Mouse (Mus musculus): ENCODE data around the gene 6330409D20Rik. TPM values are rescaled to one million over a fixed set of nuclear protein-coding genes. Genes with fewer than 3 reads are reported as not detected.

The 6330409D20Rik gene
- total RNA-seq, 1 experiment, result not detected

DNA sequence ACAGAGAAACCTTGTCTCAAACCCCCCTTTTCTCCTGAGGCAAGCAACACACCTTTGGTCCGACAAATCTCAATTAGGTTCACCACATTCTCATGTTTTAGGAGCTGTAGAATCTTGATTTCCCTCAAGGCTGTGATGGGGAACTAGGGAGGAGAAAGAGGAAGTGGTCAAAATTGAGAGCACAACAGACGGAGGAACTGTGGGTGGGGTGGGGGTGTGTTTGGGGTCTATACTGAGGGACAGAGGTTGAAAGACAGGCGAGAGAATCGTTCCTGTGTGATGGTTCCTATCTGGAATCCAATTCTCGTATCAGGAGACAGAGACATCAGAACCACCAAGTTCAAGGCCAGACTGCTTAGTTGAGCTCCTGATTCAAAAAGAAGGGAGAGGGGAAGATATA lies 30.4 kb downstream of the 6330409D20Rik start:
- TF ChIP-seq HCFC1 (IDR thresholded peaks at IDR 0.05; ENCODE audit: borderline replicate concordance, insufficient read depth, low read length) (no peak), MAFK (IDR thresholded peaks at IDR 0.05; ENCODE audit: insufficient read depth, low read depth, low read length) (no peak), ZNF384 (IDR thresholded peaks at IDR 0.05; ENCODE audit: low read depth, low read length) (no peak), ZC3H11A (IDR thresholded peaks at IDR 0.05; ENCODE audit: borderline replicate concordance, low read depth, low read length) (no peak), CHD2 (IDR thresholded peaks at IDR 0.05; ENCODE audit: low read depth, low read length) (no peak)
- Histone ChIP-seq H3K9me3 (ENCODE audit: control insufficient read depth, insufficient read depth, low read depth, low read length) (no peaks in the 10 kb centered on the region), H3K36me3 (ENCODE audit: control insufficient read depth, insufficient read depth, low read length, poor library complexity, severe bottlenecking) (peaks cover 49% of the 10 kb centered on the region), H3K9ac (ENCODE audit: insufficient read depth, low read depth, low read length, poor library complexity, severe bottlenecking) (no peak overlapping the region), H3K27ac (ENCODE audit: insufficient read depth, low read depth, low read length, poor library complexity, severe bottlenecking) (no peak overlapping the region), H3K4me1 (ENCODE audit: control insufficient read depth in 2 of 2, insufficient read depth in 2 of 2, low read length in 2 of 2, poor library complexity in 1 of 2) (peaks cover 5 to 19% of the 10 kb centered on the region in 2 experiments; a peak in 3 of 4 replicates), H3K4me3 (ENCODE audit: insufficient read depth in 1 of 2, low read depth in 1 of 2, low read length in 2 of 2, poor library complexity in 1 of 2, severe bottlenecking in 1 of 2) (no peak overlapping the region)
- no peak for DNase-seq (ENCODE audit: low read depth, low spot score)
- in situ Hi-C loops (cut with MboI; ENCODE audit: low sequenced_read_pairs in 2 of 2, unreplicated experiment in 2 of 2), result no loop called here

GRCm38 (mm10) chr2:32709521-32710137 lies 31.2 kb downstream of the 6330409D20Rik start:
- Histone ChIP-seq H3K27ac (ENCODE audit: insufficient read depth, low read depth, low read length, poor library complexity, severe bottlenecking) (no peak overlapping the region), H3K36me3 (ENCODE audit: control insufficient read depth, insufficient read depth, low read length, poor library complexity, severe bottlenecking) (peaks cover 56% of the 10 kb centered on the region), H3K9me3 (ENCODE audit: control insufficient read depth, insufficient read depth, low read depth, low read length) (no peaks in the 10 kb centered on the region), H3K9ac (ENCODE audit: insufficient read depth, low read depth, low read length, poor library complexity, severe bottlenecking) (no peak overlapping the region), H3K4me3 (ENCODE audit: insufficient read depth in 1 of 2, low read depth in 1 of 2, low read length in 2 of 2, poor library complexity in 1 of 2, severe bottlenecking in 1 of 2) (no peak overlapping the region), H3K4me1 (ENCODE audit: control insufficient read depth in 2 of 2, insufficient read depth in 2 of 2, low read length in 2 of 2, poor library complexity in 1 of 2) (peaks cover 5 to 15% of the 10 kb centered on the region in 2 experiments; a peak in 3 of 4 replicates)
- in situ Hi-C loops (cut with MboI; ENCODE audit: low sequenced_read_pairs in 2 of 2, unreplicated experiment in 2 of 2), result no loop called here
- DNase-seq (ENCODE audit: low read depth, low spot score), result no peak
- TF ChIP-seq ZC3H11A (IDR thresholded peaks at IDR 0.05; ENCODE audit: borderline replicate concordance, low read depth, low read length) (no peak), ZNF384 (IDR thresholded peaks at IDR 0.05; ENCODE audit: low read depth, low read length) (no peak), CHD2 (IDR thresholded peaks at IDR 0.05; ENCODE audit: low read depth, low read length) (no peak), HCFC1 (IDR thresholded peaks at IDR 0.05; ENCODE audit: borderline replicate concordance, insufficient read depth, low read length) (no peak), MAFK (IDR thresholded peaks at IDR 0.05; ENCODE audit: insufficient read depth, low read depth, low read length) (no peak)

- no peak for TF ChIP-seq ZC3H11A (IDR thresholded peaks at IDR 0.05; ENCODE audit: borderline replicate concordance, low read depth, low read length)
- TF ChIP-seq ZNF384 (IDR thresholded peaks at IDR 0.05; ENCODE audit: low read depth, low read length), result peak; percentile 77
- TF ChIP-seq CHD2 (IDR thresholded peaks at IDR 0.05; ENCODE audit: low read depth, low read length), result no peak
- no peak for TF ChIP-seq MAFK (IDR thresholded peaks at IDR 0.05; ENCODE audit: insufficient read depth, low read depth, low read length)
- 0 out of 2 replicates have a peak, but pooled peaks have one; percentile 54 for TF ChIP-seq HCFC1 (IDR thresholded peaks at IDR 0.05; ENCODE audit: borderline replicate concordance, insufficient read depth, low read length)
- Histone ChIP-seq H3K4me1 (ENCODE audit: control insufficient read depth in 2 of 2, insufficient read depth in 2 of 2, low read length in 2 of 2, poor library complexity in 1 of 2) (peaks cover 6 to 11% of the 10 kb centered on the region in 2 experiments), H3K4me3 (ENCODE audit: insufficient read depth in 1 of 2, low read depth in 1 of 2, low read length in 2 of 2, poor library complexity in 1 of 2, severe bottlenecking in 1 of 2) (no peak overlapping the region), H3K27ac (ENCODE audit: insufficient read depth, low read depth, low read length, poor library complexity, severe bottlenecking) (no peak overlapping the region), H3K36me3 (ENCODE audit: control insufficient read depth, insufficient read depth, low read length, poor library complexity, severe bottlenecking) (peaks cover 62% of the 10 kb centered on the region), H3K9ac (ENCODE audit: insufficient read depth, low read depth, low read length, poor library complexity, severe bottlenecking) (no peak overlapping the region), H3K9me3 (ENCODE audit: control insufficient read depth, insufficient read depth, low read depth, low read length) (no peaks in the 10 kb centered on the region)
- peak; percentile 79 for DNase-seq (ENCODE audit: low read depth, low spot score)
- in situ Hi-C loops (cut with MboI; ENCODE audit: low sequenced_read_pairs in 2 of 2, unreplicated experiment in 2 of 2), result no loop called here
Observed at GRCm38 (mm10) chr2:32708643-32709042, 32.2 kb downstream of the 6330409D20Rik start.

GRCm38 (mm10) chr2:32706971-32707370 lies 33.8 kb downstream of the 6330409D20Rik start:
- in situ Hi-C loops (cut with MboI; ENCODE audit: low sequenced_read_pairs in 2 of 2, unreplicated experiment in 2 of 2), result no loop called here
- TF ChIP-seq ZNF384 (IDR thresholded peaks at IDR 0.05; ENCODE audit: low read depth, low read length), result no peak
- no peak for TF ChIP-seq MAFK (IDR thresholded peaks at IDR 0.05; ENCODE audit: insufficient read depth, low read depth, low read length)
- TF ChIP-seq CHD2 (IDR thresholded peaks at IDR 0.05; ENCODE audit: low read depth, low read length), result no peak
- no peak for TF ChIP-seq ZC3H11A (IDR thresholded peaks at IDR 0.05; ENCODE audit: borderline replicate concordance, low read depth, low read length)
- no peak for TF ChIP-seq HCFC1 (IDR thresholded peaks at IDR 0.05; ENCODE audit: borderline replicate concordance, insufficient read depth, low read length)

More at GRCm38 (mm10) chr2:32706971-32707370, 33.8 kb downstream of the 6330409D20Rik start:
- Histone ChIP-seq H3K9me3 (ENCODE audit: control insufficient read depth, insufficient read depth, low read depth, low read length) (no peaks in the 10 kb centered on the region), H3K9ac (ENCODE audit: insufficient read depth, low read depth, low read length, poor library complexity, severe bottlenecking) (no peak overlapping the region), H3K4me3 (ENCODE audit: insufficient read depth in 1 of 2, low read depth in 1 of 2, low read length in 2 of 2, poor library complexity in 1 of 2, severe bottlenecking in 1 of 2) (no peak overlapping the region), H3K27ac (ENCODE audit: insufficient read depth, low read depth, low read length, poor library complexity, severe bottlenecking) (no peak overlapping the region), H3K36me3 (ENCODE audit: control insufficient read depth, insufficient read depth, low read length, poor library complexity, severe bottlenecking) (peaks cover 66% of the 10 kb centered on the region), H3K4me1 (ENCODE audit: control insufficient read depth in 2 of 2, insufficient read depth in 2 of 2, low read length in 2 of 2, poor library complexity in 1 of 2) (peaks cover 8 to 21% of the 10 kb centered on the region in 2 experiments)
- DNase-seq (ENCODE audit: low read depth, low spot score), result no peak
